Mouse (Mus musculus): Measurements from ENCODE around the gene Txnrd2.

DNA sequence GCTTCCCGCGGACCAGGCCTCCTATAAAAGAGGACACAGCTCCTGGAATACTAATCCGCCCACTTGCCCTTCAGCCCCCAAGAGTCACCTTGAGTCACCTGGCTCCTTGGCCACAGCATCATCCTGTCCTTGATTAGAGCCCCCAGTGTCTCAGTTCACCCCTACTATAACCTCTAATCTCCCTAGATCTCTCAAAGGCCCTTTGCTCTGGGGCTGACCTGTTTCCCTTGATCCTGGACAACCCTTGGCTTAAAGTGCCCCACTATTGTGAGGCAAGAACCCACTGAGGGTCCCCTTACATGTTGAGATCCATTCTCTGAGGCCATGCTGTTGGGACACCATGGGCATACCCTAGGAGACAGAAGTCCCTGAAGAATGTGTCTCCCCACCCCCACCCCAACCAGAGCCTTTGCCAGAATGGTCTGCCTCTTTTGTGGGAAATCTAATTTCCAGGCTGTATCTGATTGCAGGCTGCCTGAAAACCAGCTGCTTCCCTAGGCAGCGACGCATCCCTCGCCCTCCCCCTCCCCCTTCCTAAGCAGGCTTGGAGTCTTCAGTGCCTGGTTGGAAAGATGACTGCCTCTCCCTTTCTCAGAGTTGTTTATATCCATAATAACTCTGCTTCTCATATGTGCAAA, 44.4 kb upstream of the Txnrd2 start:
- TF ChIP-seq CTCF (IDR thresholded peaks at IDR 0.05; ENCODE audit: insufficient read depth, low read depth, low read length) (no peak), POLR2A (IDR thresholded peaks at IDR 0.05; ENCODE audit: insufficient read depth, low read depth, low read length) (no peak)

Measured in olfactory bulb, adult 2 months (tissue).